Mouse (Mus musculus): ENCODE data around the gene Parp14.
"Not testable (repeated sequence)": the region's sequence is repeated elsewhere in the genome, so short reads cannot be mapped to it uniquely, and the experiment has no call there.

Gene Parp14

DNA sequence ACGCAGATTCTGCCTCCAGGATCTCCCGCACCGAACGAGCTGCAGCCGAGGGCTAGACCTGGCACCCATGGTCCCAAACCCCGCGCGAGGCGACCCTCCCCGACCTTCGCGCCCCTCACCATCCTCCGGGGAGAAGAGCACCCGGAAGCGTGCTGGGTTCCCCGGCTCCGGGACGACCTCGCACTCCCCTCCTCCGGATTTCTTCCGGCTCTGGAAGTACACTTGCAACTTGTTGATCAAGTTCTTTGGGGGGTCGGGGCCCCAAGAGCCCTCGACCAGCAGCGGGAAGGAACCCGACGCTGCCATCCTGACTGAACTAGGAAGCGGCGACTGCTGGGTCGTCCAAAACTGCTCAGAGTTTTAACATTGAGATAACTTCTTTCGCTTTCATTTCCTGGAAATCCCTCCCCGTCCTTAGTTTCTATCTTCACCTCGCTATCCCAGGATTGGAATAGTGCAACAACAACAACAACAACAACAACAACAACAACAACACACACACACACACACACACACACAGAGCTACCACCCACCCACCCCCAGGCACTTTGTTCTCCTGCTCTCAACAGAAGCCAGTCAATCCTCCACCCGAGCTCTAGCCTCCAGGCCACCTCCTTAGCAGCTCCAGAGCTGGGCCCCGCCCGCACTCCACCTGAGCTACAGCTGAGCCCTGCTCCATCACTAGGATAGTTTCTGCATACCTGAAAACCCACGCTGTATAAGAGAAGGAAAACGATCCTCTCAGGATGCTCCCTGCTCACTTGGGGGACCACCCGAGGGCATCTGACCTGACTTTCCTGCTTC lies at the start of gene Parp14:
Parp14 (minus strand) TSS at position 497 of the 804 bp plus-strand sequence.
- peak; percentile 24 for DNase-seq (ENCODE audit: low read depth, low spot score)

GRCm38 (mm10) chr16:35918721-35919543 lies 47.6 kb upstream of the Parp14 start:
- no peak for DNase-seq (ENCODE audit: low read depth, low spot score)

- DNase-seq (ENCODE audit: low read depth, low spot score) = no peak
Observed at GRCm38 (mm10) chr16:35914301-35914700, 43.0 kb upstream of the Parp14 start.

DNA sequence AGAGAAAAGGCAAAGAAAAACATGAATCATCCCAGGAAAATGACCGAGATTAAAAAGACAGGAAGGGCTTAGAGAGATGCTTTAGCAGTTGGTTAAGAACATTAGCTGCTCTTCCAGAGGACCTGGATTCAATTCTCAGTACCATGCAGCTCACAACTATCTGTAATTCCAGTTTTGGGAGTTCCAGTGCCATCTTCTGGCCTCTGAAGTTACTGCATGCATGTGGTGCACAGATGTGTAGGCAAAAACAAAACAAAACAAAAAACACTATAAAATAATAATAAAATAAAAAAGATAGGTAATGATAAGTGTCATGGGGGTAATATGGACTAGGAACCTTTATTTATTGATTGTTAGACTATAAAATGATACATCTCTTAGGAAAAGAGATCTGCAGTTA lies 42.2 kb upstream of the Parp14 start:
- peak; percentile 12 for DNase-seq (ENCODE audit: low read depth, low spot score)

- DNase-seq (ENCODE audit: low read depth, low spot score) = no peak
Observed at GRCm38 (mm10) chr16:35911449-35911848, 40.1 kb upstream of the Parp14 start.

- no peak for DNase-seq (ENCODE audit: low read depth, low spot score)
Observed at GRCm38 (mm10) chr16:35907432-35908201, 36.3 kb upstream of the Parp14 start.

DNA sequence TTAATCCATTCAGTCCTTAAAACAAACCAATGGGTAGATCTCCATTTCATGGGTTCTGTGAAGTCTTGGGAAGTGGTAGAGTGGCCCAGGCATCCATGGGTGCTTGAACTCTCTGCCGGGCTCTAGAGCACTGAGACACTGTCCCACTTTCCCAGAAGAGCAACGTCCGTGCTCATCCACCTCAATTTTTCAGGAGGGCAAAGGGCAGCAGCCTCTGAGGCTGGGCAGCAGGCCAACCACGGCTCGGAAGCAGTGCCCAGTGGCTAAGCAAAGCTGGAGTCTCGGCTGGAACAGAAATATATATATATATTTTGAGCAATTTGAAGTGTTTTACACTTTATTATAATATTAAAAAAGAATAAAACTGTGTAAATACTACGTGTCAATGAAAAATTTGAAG lies 35.5 kb upstream of the Parp14 start:
- DNase-seq (ENCODE audit: low read depth, low spot score) = no peak

DNA sequence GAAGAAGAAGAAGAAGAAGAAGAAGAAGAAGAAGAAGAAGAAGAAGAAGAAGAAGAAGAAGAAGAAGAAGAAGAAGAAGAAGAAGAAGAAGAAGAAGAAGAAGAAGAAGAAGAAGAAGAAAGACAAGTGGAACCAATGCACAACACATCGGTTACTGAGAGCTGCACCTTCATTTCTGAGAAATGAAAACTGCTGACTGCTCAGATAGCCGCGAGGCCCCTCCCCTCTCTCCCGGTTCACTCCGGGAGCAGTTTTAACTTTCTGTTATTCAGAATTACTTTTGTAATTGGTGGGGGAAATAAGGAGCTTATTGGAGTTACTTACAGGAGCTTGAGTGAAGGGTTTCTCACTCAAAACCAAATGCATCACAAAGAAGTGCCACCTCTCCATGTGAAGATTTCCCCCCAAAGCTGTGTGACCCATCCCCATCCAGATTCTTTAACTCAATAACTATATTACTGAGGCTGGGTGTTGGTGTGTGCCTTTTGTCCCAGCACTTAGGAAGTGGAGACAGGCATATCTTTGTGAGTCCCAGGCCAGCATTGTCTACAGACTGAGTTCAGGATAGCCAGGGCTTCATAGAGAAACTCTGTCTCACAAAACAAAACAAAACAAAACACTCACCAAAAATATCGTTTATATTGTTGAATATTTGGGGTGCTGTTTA lies 34.6 kb upstream of the Parp14 start:
- no peak for DNase-seq (ENCODE audit: low read depth, low spot score)

GRCm38 (mm10) chr16:35905355-35905754 lies 34.0 kb upstream of the Parp14 start:
- DNase-seq (ENCODE audit: low read depth, low spot score) = no peak

GRCm38 (mm10) chr16:35904121-35904736 lies 32.9 kb upstream of the Parp14 start:
- DNase-seq (ENCODE audit: low read depth, low spot score) = no peak

GRCm38 (mm10) chr16:35903014-35903640 lies 31.8 kb upstream of the Parp14 start:
- no peak for DNase-seq (ENCODE audit: low read depth, low spot score)

DNA sequence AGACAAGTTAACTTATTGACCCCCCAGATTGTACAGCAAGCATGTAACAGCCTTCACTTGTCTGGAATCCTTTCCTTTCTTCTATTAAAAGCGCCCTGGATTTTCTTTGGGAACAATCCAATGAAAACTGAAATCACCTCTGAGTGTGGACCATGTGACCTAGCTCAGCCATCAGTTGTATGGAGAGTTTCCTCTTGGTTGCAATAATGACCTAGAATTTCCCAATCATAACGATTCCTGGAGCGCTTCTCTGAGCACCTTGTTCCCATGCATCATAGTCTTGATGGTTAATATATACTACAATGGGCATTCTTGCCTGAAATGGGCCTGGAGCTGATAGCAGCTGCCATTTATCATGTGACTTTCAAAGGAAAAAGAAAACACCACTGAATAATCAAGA lies 29.2 kb upstream of the Parp14 start:
- DNase-seq (ENCODE audit: low read depth, low spot score) = no peak

DNA sequence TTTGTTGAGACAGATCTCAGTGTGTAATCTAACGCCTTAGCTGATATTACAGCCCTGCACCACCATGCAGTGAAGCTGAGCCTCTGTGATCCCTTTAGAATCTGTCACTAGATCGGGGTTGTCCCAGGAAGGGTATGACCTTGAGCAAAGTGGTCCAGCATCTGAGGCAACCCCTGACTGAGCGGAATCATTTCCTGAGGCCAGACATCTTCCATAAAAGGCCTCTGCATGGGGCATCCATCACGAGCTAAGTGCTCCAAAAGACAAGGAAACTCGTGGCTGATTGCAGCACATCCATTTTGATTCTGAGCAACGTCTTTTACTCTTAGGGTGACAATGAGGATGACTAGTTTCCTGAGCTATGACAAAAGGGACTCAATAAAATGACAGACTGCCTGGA lies 23.7 kb upstream of the Parp14 start:
- DNase-seq (ENCODE audit: low read depth, low spot score) = no peak

DNA sequence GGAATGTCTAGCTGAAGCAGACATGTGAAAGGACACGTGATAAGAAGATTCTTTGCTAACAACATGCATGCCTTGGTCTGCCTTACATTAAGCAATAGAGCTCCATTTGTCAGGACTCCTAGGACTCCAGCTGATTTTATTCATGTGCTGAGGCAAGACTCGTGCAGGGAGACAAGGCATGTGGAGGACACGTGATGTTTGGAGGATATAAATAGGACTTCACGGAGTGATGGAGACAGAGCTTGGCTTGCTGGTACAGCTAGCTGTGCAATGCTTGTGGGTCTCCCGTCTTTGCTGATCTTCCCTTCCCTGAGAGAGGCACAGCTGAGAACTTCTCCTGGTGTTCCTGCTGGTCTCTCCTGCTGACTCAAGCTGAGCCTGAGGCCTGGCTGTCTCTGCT lies 20.3 kb upstream of the Parp14 start:
- DNase-seq (ENCODE audit: low read depth, low spot score) = not testable (repeated sequence)

GRCm38 (mm10) chr16:35890645-35891044 lies 19.3 kb upstream of the Parp14 start:
- no peak for DNase-seq (ENCODE audit: low read depth, low spot score)

DNA sequence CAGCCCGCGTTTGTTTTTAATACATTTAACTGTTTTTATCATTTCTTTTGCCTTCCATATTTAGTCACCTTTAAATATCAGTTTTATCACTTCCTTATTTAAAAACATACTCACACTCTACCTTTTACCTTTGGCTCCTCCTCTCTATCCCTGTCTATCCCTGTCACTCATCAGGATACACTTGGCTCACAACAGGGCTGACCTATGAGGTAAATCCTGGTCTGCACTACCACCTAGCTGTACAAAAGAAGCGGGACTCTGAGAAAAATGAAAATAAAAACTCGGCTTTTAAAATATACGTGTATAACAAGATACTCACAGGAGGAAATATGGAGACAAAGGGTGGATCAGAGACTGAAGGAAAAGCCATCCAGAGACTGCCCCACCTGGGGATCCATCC lies 17.6 kb upstream of the Parp14 start:
- no peak for DNase-seq (ENCODE audit: low read depth, low spot score)

DNA sequence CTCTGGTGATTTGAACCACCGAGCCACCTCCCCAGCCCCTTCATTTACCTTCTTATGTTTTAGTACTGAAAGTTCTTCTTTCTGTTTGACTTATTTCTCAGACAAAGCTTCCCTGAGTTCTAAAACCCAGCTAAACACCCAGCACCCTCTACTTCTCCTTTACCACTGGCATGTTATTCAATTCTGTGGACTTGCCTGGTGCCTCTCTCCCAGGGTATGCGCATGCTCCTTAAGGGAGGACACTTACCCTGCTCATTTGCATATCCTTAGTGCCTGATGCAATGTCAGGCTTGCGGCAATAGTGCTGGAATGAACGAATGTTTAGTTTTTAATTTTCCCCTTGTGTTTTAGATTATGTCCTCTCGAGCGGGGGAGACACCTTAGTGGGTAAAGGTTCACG lies 16.8 kb upstream of the Parp14 start:
- no peak for DNase-seq (ENCODE audit: low read depth, low spot score)

- DNase-seq (ENCODE audit: low read depth, low spot score) = no peak
Observed at GRCm38 (mm10) chr16:35874416-35874815, 3.1 kb upstream of the Parp14 start.

GRCm38 (mm10) chr16:35872410-35873006 lies 1.2 kb upstream of the Parp14 start:
- no peak for DNase-seq (ENCODE audit: low read depth, low spot score)

DNA sequence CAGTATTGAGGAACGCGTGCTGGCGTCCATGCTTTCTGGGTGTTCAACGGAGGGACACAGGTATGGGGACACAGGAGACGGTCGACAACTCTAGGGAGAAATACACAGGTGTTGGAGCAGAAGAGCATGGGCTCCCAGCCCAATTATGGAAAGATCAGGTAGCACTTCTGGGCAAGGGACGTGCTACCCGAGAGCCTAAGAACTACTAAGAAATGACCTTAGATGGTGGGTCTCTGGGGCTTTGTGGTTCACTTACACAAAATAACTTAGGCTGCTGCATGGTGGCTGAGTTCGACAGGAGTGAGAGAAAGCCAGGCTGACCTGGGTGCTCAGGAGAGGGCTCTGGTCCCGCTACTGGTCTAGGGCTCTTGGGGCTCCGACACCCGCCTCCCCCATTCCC lies 554 bp upstream of the Parp14 start:
- DNase-seq (ENCODE audit: low read depth, low spot score) = no peak

All from forelimb bud, embryonic 11.5 days (tissue).